Comparison of ENCODE assay signal across 10 mouse cellular contexts in the genomic region with DNA sequence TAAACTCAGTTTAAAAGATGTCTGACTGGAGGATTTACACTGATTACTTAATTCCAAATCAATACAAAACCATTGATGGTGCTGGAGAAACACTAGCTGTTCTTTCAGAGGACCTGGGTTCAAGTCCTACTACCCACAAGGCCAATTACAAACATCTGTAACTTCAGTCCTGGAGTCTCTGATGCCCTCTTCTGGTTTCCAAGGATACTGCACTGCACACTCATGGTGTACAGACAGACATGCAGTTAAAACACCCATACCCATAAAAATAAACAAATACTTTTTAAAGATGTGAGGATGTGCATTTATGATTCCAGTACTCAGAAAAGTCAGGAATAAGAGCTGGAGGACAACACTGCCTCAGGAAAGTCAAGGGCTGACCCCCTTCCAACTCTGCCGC. TPM values are rescaled to one million over a fixed set of nuclear protein-coding genes. Genes with fewer than 3 reads are reported as not detected.
DNase-seq lines count a peak whose midpoint lies in the region; ATAC-seq lines count a peak whose summit lies in the region.
"Had no signal": no experiment of that assay in that cellular context is flagged by ENCODE, and none has a peak within 500 bp of the region (broad histone marks: within the 10 kb centered on the region; RNA-seq: fewer than 3 reads in every experiment).

No protein-coding gene starts in this region.

- ATAC-seq in erythroblast, adult 5-6 weeks (replicated peaks; ENCODE audit: low FRiP score, poor library complexity, severe bottlenecking): peak; percentile 62; the same call in 1 of the 2 replicates
- ATAC-seq: forebrain, embryonic 13.5 days; midbrain, embryonic 16.5 days had no signal

- DNase-seq in kidney, postnatal 36 days: peak; percentile 10 to 42
- no peak for DNase-seq in kidney, postnatal 10 days
- peak; percentile 51 for DNase-seq in 416B (ENCODE audit: low read depth)
- peak; percentile 29 to 31 for DNase-seq in B cell, adult 2 months
- DNase-seq in neural tube, embryonic 10.5 days (ENCODE audit: extremely low spot score, low spot score): no peak
- no peak for DNase-seq in frontal cortex, postnatal 36 days (ENCODE audit: low spot score in 2 of 2)
- DNase-seq: cerebellum, adult 9-10 months had no signal

RNA-seq across cellular contexts. Expression of gene Endod1, which starts 6.7 kb away (rescaled TPM):
- total RNA-seq in erythroblast, adult 5-6 weeks (2015; ENCODE audit: low replicate concordance): 51.4 and 53.0 TPM in 2 replicates
- total RNA-seq in erythroblast, adult 5-6 weeks (2017; ENCODE audit: low replicate concordance): 84.8 and 110 TPM in 2 replicates

Comparison
In these comparisons a context has a peak if more than half of its experiments do, and no peak if none do; other contexts are left out.
1. DNase-seq: peak in kidney, postnatal 36 days (2 of 2), 416B (single experiment) and B cell, adult 2 months (2 of 2); none in kidney, postnatal 10 days (single experiment), neural tube, embryonic 10.5 days (single experiment) and frontal cortex, postnatal 36 days (0 of 2).